Mouse (Mus musculus) kidney, postnatal 14 days (tissue): ENCODE data around the gene Adam1b.
A peak's percentile ranks its signal among the peaks of the same experiment; 100 is the strongest.

Experiments
- DNase-seq: peaks from one replicate; pipeline ENCODE4 v3.0.0; 2022; ENCODE audit warnings: mixed read lengths

The Adam1b gene

GRCm38 (mm10) chr5:121493305-121493704 lies 9.9 kb downstream of the Adam1b start:
- DNase-seq, result no peak

- no peak for DNase-seq
Observed at GRCm38 (mm10) chr5:121484801-121485200, 18.4 kb downstream of the Adam1b start.

GRCm38 (mm10) chr5:121477680-121478079 lies 25.6 kb downstream of the Adam1b start:
- peak; percentile 58 for DNase-seq

GRCm38 (mm10) chr5:121476040-121476439 lies 27.2 kb downstream of the Adam1b start:
- DNase-seq, result no peak

GRCm38 (mm10) chr5:121474610-121475009 lies 28.6 kb downstream of the Adam1b start:
- peak; percentile 27 for DNase-seq

- no peak for DNase-seq
Observed at GRCm38 (mm10) chr5:121472411-121472810, 30.8 kb downstream of the Adam1b start.

GRCm38 (mm10) chr5:121469566-121469965 lies 33.7 kb downstream of the Adam1b start:
- DNase-seq, result no peak

- DNase-seq, result peak; percentile 30
Observed at GRCm38 (mm10) chr5:121463601-121464250, 39.5 kb downstream of the Adam1b start.

GRCm38 (mm10) chr5:121462967-121463366 lies 40.3 kb downstream of the Adam1b start:
- peak; percentile 69 for DNase-seq

- DNase-seq, result no peak
Observed at GRCm38 (mm10) chr5:121462171-121462502, 41.1 kb downstream of the Adam1b start.

- no peak for DNase-seq
Observed at GRCm38 (mm10) chr5:121461339-121462170, 41.7 kb downstream of the Adam1b start.

- no peak for DNase-seq
Observed at GRCm38 (mm10) chr5:121455510-121456265, 47.5 kb downstream of the Adam1b start.

- DNase-seq, result peak; percentile 40
Observed at GRCm38 (mm10) chr5:121454503-121454782, 48.8 kb downstream of the Adam1b start.

GRCm38 (mm10) chr5:121453743-121454502 lies 49.3 kb downstream of the Adam1b start:
- no peak for DNase-seq

- no peak for DNase-seq
Observed at GRCm38 (mm10) chr5:121452906-121453305, 50.3 kb downstream of the Adam1b start.

- DNase-seq, result peak; percentile 99
Observed at GRCm38 (mm10) chr5:121452026-121452869, 51.0 kb downstream of the Adam1b start, which contains the start of gene Erp29. Erp29 (minus strand) TSS chr5:121452506.

- peak; percentile 44 for DNase-seq
Observed at GRCm38 (mm10) chr5:121451644-121452025, 51.6 kb downstream of the Adam1b start, which contains the start of gene Tmem116. Tmem116 (plus strand) TSS chr5:121451893.

GRCm38 (mm10) chr5:121451203-121451602 lies 52.0 kb downstream of the Adam1b start:
- DNase-seq, result no peak

- DNase-seq, result peak; percentile 49
Observed at GRCm38 (mm10) chr5:121450476-121450875, 52.8 kb downstream of the Adam1b start.
